Mouse (Mus musculus) neural tube, embryonic 14.5 days (tissue): Measurements from ENCODE around the gene Dhcr24. TPM values are rescaled to one million over a fixed set of nuclear protein-coding genes. Genes with fewer than 3 reads are reported as not detected.

Experiments used
- ATAC-seq: fragments of 200-750 bp; cut with Nextera tagmentation; 2 replicates; pipeline ENCODE4 v1.8.0; 2017; ENCODE audit warnings: low read depth, mild to moderate bottlenecking, moderate TSS enrichment, moderate library complexity
- H3K27ac ChIP-seq: fragments of 300-500 bp; sonication (generic); 2 replicates; pipeline ENCODE4 v1.5.1; 2014; ENCODE audit warnings: low read depth, mild to moderate bottlenecking, control low read depth, low read length, moderate library complexity, mixed read lengths
- H3K27me3 ChIP-seq: fragments of 300-500 bp; sonication (generic); 2 replicates; pipeline ENCODE4 v1.6.1; 2014; ENCODE audit warnings: low read length; ENCODE audit not compliant: control insufficient read depth, insufficient read depth
- H3K36me3 ChIP-seq: fragments of 300-500 bp; sonication (generic); 2 replicates; pipeline ENCODE4 v1.6.1; 2014; ENCODE audit warnings: low read length, mixed read lengths; ENCODE audit not compliant: control insufficient read depth, insufficient read depth
- H3K4me1 ChIP-seq: fragments of 300-500 bp; sonication (generic); 2 replicates; pipeline ENCODE4 v1.6.1; 2014; ENCODE audit warnings: low read length; ENCODE audit not compliant: control insufficient read depth, insufficient read depth
- H3K4me2 ChIP-seq: fragments of 300-500 bp; sonication (generic); 2 replicates; pipeline ENCODE4 v1.6.1; 2014; ENCODE audit warnings: mild to moderate bottlenecking, low read depth, low read length, control low read depth
- H3K4me3 ChIP-seq: fragments of 300-500 bp; sonication (generic); 2 replicates; pipeline ENCODE4 v1.5.1; 2014; ENCODE audit warnings: low read depth, low read length, control low read depth, mixed read lengths
- H3K9ac ChIP-seq: fragments of 300-500 bp; sonication (generic); replicated peaks from 2 replicates; pipeline ENCODE4 v1.6.1; 2014; ENCODE audit warnings: low read depth, mild to moderate bottlenecking, control low read depth, low read length, mixed read lengths
- H3K9me3 ChIP-seq: fragments of 300-500 bp; sonication (generic); 2 replicates; pipeline ENCODE4 v1.6.1; 2016; ENCODE audit warnings: low read length; ENCODE audit not compliant: control insufficient read depth
- WGBS: fragments of 180-500 bp; shearing (Covaris S2); extraction: QIAGEN DNeasy Blood & Tissue Kit; methylation state at CpG from one replicate; pipeline ENCODE4 v1.1.7; 2014; 5-methylcytosine and 5-hydroxymethylcytosine counted together
- polyA plus RNA-seq: library from polyadenylated mRNA; unstranded; fragments of >200 nt; fragmentation: Nextera tagmentation; extraction: Ambion mirVana; gene quantifications from 2 replicates; pipeline ENCODE4 v1.2.1, GENCODE M21; 2014

Gene Dhcr24
- polyA plus RNA-seq, 1 experiment from 2014 or later = 24.0 TPM

GRCm38 (mm10) chr4:106533421-106534080 is 27.3 kb upstream of the Dhcr24 start:
- no peaks in the 10 kb centered on the region for H3K36me3 ChIP-seq

GRCm38 (mm10) chr4:106534256-106534655 is 26.6 kb upstream of the Dhcr24 start:
- H3K9ac ChIP-seq = no peak overlapping the region
- no peaks in the 10 kb centered on the region for H3K9me3 ChIP-seq
- WGBS = 79% methylated on average over 7 of the region's 7 CpGs
- ATAC-seq = no peak
- no peak overlapping the region for H3K4me2 ChIP-seq
- no peak overlapping the region for H3K27ac ChIP-seq
- no peaks in the 10 kb centered on the region for H3K4me1 ChIP-seq
- no peaks in the 10 kb centered on the region for H3K27me3 ChIP-seq
- H3K36me3 ChIP-seq = no peaks in the 10 kb centered on the region
- H3K4me3 ChIP-seq = no peak overlapping the region

More at GRCm38 (mm10) chr4:106533421-106534080, 27.3 kb upstream of the Dhcr24 start:
- Histone ChIP-seq H3K9me3 (no peaks in the 10 kb centered on the region), H3K9ac (no peak overlapping the region), H3K4me3 (no peak overlapping the region), H3K27ac (no peak overlapping the region), H3K4me1 (no peaks in the 10 kb centered on the region), H3K4me2 (no peak overlapping the region), H3K27me3 (no peaks in the 10 kb centered on the region)
- no peak for ATAC-seq
- 67% methylated on average over 7 of the region's 7 CpGs for WGBS

GRCm38 (mm10) chr4:106539756-106540155 is 21.1 kb upstream of the Dhcr24 start:
- Histone ChIP-seq H3K27me3 (no peaks in the 10 kb centered on the region), H3K36me3 (no peaks in the 10 kb centered on the region)
- 86% methylated on average over 5 of the region's 5 CpGs for WGBS

GRCm38 (mm10) chr4:106541491-106541890 is 19.3 kb upstream of the Dhcr24 start:
- Histone ChIP-seq H3K9me3 (no peaks in the 10 kb centered on the region), H3K27ac (no peak overlapping the region), H3K27me3 (no peaks in the 10 kb centered on the region), H3K36me3 (no peaks in the 10 kb centered on the region), H3K4me3 (no peak overlapping the region), H3K4me1 (no peaks in the 10 kb centered on the region), H3K9ac (no peak overlapping the region), H3K4me2 (no peak overlapping the region)
- WGBS = 44% methylated on average over 3 of the region's 3 CpGs
- ATAC-seq = no peak

More at GRCm38 (mm10) chr4:106539756-106540155, 21.1 kb upstream of the Dhcr24 start:
- no peak overlapping the region for H3K27ac ChIP-seq
- no peaks in the 10 kb centered on the region for H3K4me1 ChIP-seq
- no peak overlapping the region for H3K9ac ChIP-seq
- no peaks in the 10 kb centered on the region for H3K9me3 ChIP-seq
- ATAC-seq = no peak
- H3K4me2 ChIP-seq = no peak overlapping the region
- no peak overlapping the region for H3K4me3 ChIP-seq

GRCm38 (mm10) chr4:106542211-106542610 is 18.6 kb upstream of the Dhcr24 start:
- H3K36me3 ChIP-seq = no peaks in the 10 kb centered on the region
- no peaks in the 10 kb centered on the region for H3K9me3 ChIP-seq
- ATAC-seq = no peak
- H3K9ac ChIP-seq = no peak overlapping the region
- WGBS = 86% methylated on average over 2 of the region's 2 CpGs
- H3K27ac ChIP-seq = no peak overlapping the region
- no peaks in the 10 kb centered on the region for H3K27me3 ChIP-seq
- no peak overlapping the region for H3K4me3 ChIP-seq
- no peaks in the 10 kb centered on the region for H3K4me1 ChIP-seq
- H3K4me2 ChIP-seq = no peak overlapping the region

- no peaks in the 10 kb centered on the region for H3K9me3 ChIP-seq
Measured at GRCm38 (mm10) chr4:106545817-106546373, 14.9 kb upstream of the Dhcr24 start.

GRCm38 (mm10) chr4:106546896-106547295 is 13.9 kb upstream of the Dhcr24 start:
- Histone ChIP-seq H3K36me3 (no peaks in the 10 kb centered on the region), H3K27me3 (no peaks in the 10 kb centered on the region), H3K9me3 (no peaks in the 10 kb centered on the region), H3K4me1 (no peaks in the 10 kb centered on the region), H3K4me3 (no peak overlapping the region), H3K9ac (no peak overlapping the region), H3K4me2 (no peak overlapping the region), H3K27ac (no peak overlapping the region)
- no peak for ATAC-seq
- WGBS = 67% methylated on average over 1 of the region's 1 CpGs

More at GRCm38 (mm10) chr4:106545817-106546373, 14.9 kb upstream of the Dhcr24 start:
- Histone ChIP-seq H3K4me3 (no peak overlapping the region), H3K27ac (no peak overlapping the region), H3K27me3 (no peaks in the 10 kb centered on the region), H3K9ac (no peak overlapping the region), H3K4me1 (no peaks in the 10 kb centered on the region), H3K36me3 (no peaks in the 10 kb centered on the region), H3K4me2 (no peak overlapping the region)
- no peak; the same call in 1 of the 2 replicates for ATAC-seq
- WGBS = 57% methylated on average over 8 of the region's 8 CpGs

- H3K36me3 ChIP-seq = no peaks in the 10 kb centered on the region
- 85% methylated on average over 3 of the region's 3 CpGs for WGBS
- no peak for ATAC-seq
- no peak overlapping the region for H3K4me3 ChIP-seq
- no peak overlapping the region for H3K4me2 ChIP-seq
- no peaks in the 10 kb centered on the region for H3K9me3 ChIP-seq
- H3K4me1 ChIP-seq = no peaks in the 10 kb centered on the region
- no peaks in the 10 kb centered on the region for H3K27me3 ChIP-seq
- H3K9ac ChIP-seq = no peak overlapping the region
- H3K27ac ChIP-seq = no peak overlapping the region
Measured at GRCm38 (mm10) chr4:106548113-106548512, 12.7 kb upstream of the Dhcr24 start.

GRCm38 (mm10) chr4:106550516-106551166 is 10.2 kb upstream of the Dhcr24 start:
- no peak overlapping the region for H3K9ac ChIP-seq
- H3K4me1 ChIP-seq = no peaks in the 10 kb centered on the region
- 83% methylated on average over 8 of the region's 8 CpGs for WGBS
- no peaks in the 10 kb centered on the region for H3K9me3 ChIP-seq
- no peaks in the 10 kb centered on the region for H3K27me3 ChIP-seq
- no peak for ATAC-seq
- H3K4me2 ChIP-seq = no peak overlapping the region
- no peaks in the 10 kb centered on the region for H3K36me3 ChIP-seq
- H3K27ac ChIP-seq = no peak overlapping the region
- H3K4me3 ChIP-seq = no peak overlapping the region
